Mouse (Mus musculus) midbrain, embryonic 13.5 days (tissue): ENCODE results near the gene Ehd2. TPM values are rescaled to one million over a fixed set of nuclear protein-coding genes. Genes with fewer than 3 reads are reported as not detected.

Experiments
- ATAC-seq: fragments of 200-750 bp; cut with Nextera tagmentation; 2 replicates; pipeline ENCODE4 v1.8.0; 2017; ENCODE audit warnings: mild to moderate bottlenecking, moderate TSS enrichment, moderate library complexity
- H3K27ac ChIP-seq: fragments of 300-500 bp; sonication (generic); 2 replicates; pipeline ENCODE4 v1.5.1; 2015; ENCODE audit warnings: inconsistent platforms, mild to moderate bottlenecking, moderate library complexity
- H3K27me3 ChIP-seq: fragments of 300-500 bp; sonication (generic); 2 replicates; pipeline ENCODE4 v1.6.1; 2015; ENCODE audit warnings: mild to moderate bottlenecking, inconsistent platforms
- H3K36me3 ChIP-seq: fragments of 300-500 bp; sonication (generic); 2 replicates; pipeline ENCODE4 v1.6.1; 2015; ENCODE audit warnings: mild to moderate bottlenecking, inconsistent platforms
- H3K4me1 ChIP-seq: fragments of 300-500 bp; sonication (generic); replicated peaks from 2 replicates; pipeline ENCODE4 v1.6.1; 2015; ENCODE audit warnings: inconsistent platforms
- H3K4me2 ChIP-seq: fragments of 300-500 bp; sonication (generic); replicated peaks from 2 replicates; pipeline ENCODE4 v1.6.1; 2015; ENCODE audit warnings: moderate library complexity, mild to moderate bottlenecking, inconsistent platforms
- H3K4me3 ChIP-seq: fragments of 300-500 bp; sonication (generic); replicated peaks from 2 replicates; pipeline ENCODE4 v1.5.1; 2015; ENCODE audit warnings: mild to moderate bottlenecking, inconsistent platforms
- H3K9ac ChIP-seq: fragments of 300-500 bp; sonication (generic); replicated peaks from 2 replicates; pipeline ENCODE4 v1.6.1; 2015; ENCODE audit warnings: mild to moderate bottlenecking, inconsistent platforms
- H3K9me3 ChIP-seq: fragments of 300-500 bp; sonication (generic); 2 replicates; pipeline ENCODE4 v1.6.1; 2016; ENCODE audit warnings: mild to moderate bottlenecking, inconsistent platforms
- WGBS: fragments of 180-500 bp; shearing (Covaris S2); methylation state at CpG from one replicate; pipeline ENCODE4 v1.1.7; 2015; 5-methylcytosine and 5-hydroxymethylcytosine counted together
- polyA plus RNA-seq: library from polyadenylated mRNA; unstranded; fragments of >200 nt; fragmentation: Nextera tagmentation; extraction: Ambion mirVana; gene quantifications from 2 replicates; pipeline ENCODE4 v1.2.1, GENCODE M21; 2015

Gene Ehd2
- polyA plus RNA-seq, 1 experiment from 2014 or later: 4.7 TPM

GRCm38 (mm10) chr7:15938621-15939020, 28.7 kb downstream of the Ehd2 start:
- WGBS: 96% methylated on average over 3 of the region's 3 CpGs

GRCm38 (mm10) chr7:15937491-15937890, 29.9 kb downstream of the Ehd2 start:
- Histone ChIP-seq H3K36me3 (peaks cover 78% of the 10 kb centered on the region), H3K9me3 (0 out of 2 replicates have a peak, but pooled peaks cover 3% of the 10 kb centered on the region), H3K27ac (no peak overlapping the region), H3K4me3 (no peak overlapping the region), H3K9ac (no peak overlapping the region), H3K4me1 (no peaks in the 10 kb centered on the region), H3K27me3 (no peaks in the 10 kb centered on the region), H3K4me2 (no peak overlapping the region)
- no peak for ATAC-seq
- WGBS: 96% methylated on average over 5 of the region's 5 CpGs

More at GRCm38 (mm10) chr7:15938621-15939020, 28.7 kb downstream of the Ehd2 start:
- Histone ChIP-seq H3K9ac (no peak overlapping the region), H3K4me2 (no peak overlapping the region), H3K9me3 (0 out of 2 replicates have a peak, but pooled peaks cover 3% of the 10 kb centered on the region), H3K4me3 (no peak overlapping the region), H3K27ac (no peak overlapping the region), H3K36me3 (peaks cover 89% of the 10 kb centered on the region), H3K27me3 (no peaks in the 10 kb centered on the region), H3K4me1 (peaks cover 5% of the 10 kb centered on the region; the same call in 1 of the 2 replicates)
- peak; percentile 11; the same call in 1 of the 2 replicates for ATAC-seq

GRCm38 (mm10) chr7:15933437-15934359, 33.7 kb downstream of the Ehd2 start:
- no peak for ATAC-seq
- 64% methylated on average over 16 of the region's 16 CpGs for WGBS
- no peaks in the 10 kb centered on the region for H3K27me3 ChIP-seq

DNA sequence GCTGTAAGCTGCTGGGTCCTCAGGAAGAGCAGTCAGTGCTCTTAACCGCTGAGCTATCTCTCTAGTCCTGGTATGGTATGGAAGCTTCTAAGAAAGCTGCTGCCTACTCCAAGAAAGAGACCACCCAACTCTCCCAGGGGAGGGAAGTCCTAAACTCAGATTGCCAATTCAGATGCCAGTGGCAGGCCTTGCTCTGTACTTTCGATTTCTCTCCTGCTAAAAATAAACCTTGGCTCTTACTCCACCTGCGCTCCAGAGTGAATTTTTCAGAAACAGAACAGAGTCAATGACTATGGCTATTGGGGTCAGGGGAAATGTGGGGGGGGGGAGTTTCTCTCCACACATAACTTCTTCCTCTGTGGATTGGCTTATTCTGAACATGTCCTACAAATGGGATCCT, 35.7 kb downstream of the Ehd2 start:
- 73% methylated on average over 3 of the region's 3 CpGs for WGBS

More at GRCm38 (mm10) chr7:15933437-15934359, 33.7 kb downstream of the Ehd2 start:
- H3K9me3 ChIP-seq: 0 out of 2 replicates have a peak, but pooled peaks cover 3% of the 10 kb centered on the region
- H3K4me2 ChIP-seq: no peak overlapping the region
- no peaks in the 10 kb centered on the region for H3K4me1 ChIP-seq
- H3K36me3 ChIP-seq: peaks cover 40% of the 10 kb centered on the region
- H3K4me3 ChIP-seq: no peak overlapping the region
- no peak overlapping the region for H3K9ac ChIP-seq
- no peak overlapping the region; the same call in 1 of the 2 replicates for H3K27ac ChIP-seq

DNA sequence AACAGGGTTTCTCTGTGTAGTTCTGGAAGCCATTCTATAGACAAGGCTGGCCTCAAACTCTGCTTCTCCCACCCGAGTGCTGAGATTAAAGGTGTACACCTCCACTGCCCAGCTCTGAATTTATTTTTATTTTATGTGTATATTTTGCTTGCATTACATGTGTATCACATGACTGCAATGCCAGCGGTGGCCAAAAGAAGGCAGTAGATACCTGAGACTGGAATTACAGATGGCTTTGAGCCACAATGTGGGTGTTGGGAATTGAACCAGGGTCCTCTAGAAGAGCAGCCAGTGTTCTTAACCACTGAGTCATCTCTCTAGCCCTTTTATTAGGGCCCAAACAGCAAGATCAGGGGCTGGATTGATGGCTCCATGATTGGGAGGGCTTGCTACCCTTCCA, 36.8 kb downstream of the Ehd2 start:
- H3K36me3 ChIP-seq: peaks cover 8% of the 10 kb centered on the region
- 63% methylated on average over 2 of the region's 2 CpGs for WGBS

More for the DNA sequence above, 35.7 kb downstream of the Ehd2 start:
- Histone ChIP-seq H3K36me3 (peaks cover 19% of the 10 kb centered on the region), H3K9ac (no peak overlapping the region), H3K27ac (no peak overlapping the region), H3K9me3 (0 out of 2 replicates have a peak, but pooled peaks cover 3% of the 10 kb centered on the region), H3K27me3 (no peaks in the 10 kb centered on the region), H3K4me2 (no peak overlapping the region), H3K4me3 (no peak overlapping the region), H3K4me1 (no peaks in the 10 kb centered on the region)
- ATAC-seq: no peak

DNA sequence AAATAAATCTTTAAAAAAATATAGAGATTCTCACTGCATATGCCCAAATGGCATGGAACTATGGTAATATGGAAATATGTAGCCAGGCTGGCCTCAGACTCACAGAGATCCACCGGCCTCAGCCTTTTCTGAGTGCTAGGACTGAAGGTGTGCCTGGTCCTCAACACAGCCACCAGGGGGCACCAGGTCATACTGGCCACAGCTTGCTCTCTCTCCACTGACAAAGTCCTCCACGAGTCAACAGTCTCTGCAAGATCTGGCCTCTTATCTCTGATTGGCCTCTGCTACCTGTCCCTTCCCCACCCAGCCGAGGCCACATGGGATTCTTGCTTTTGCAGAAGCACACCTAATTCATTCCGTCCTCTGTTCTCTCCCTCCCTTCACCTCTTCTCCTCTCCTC, 37.5 kb downstream of the Ehd2 start:
- no peak overlapping the region for H3K27ac ChIP-seq
- 0 out of 2 replicates have a peak, but pooled peaks cover 3% of the 10 kb centered on the region for H3K27me3 ChIP-seq
- no peak overlapping the region for H3K9ac ChIP-seq
- 38% methylated on average over 4 of the region's 4 CpGs for WGBS
- peaks cover 2% of the 10 kb centered on the region for H3K36me3 ChIP-seq
- H3K4me2 ChIP-seq: no peak overlapping the region
- no peaks in the 10 kb centered on the region for H3K4me1 ChIP-seq
- H3K9me3 ChIP-seq: 0 out of 2 replicates have a peak, but pooled peaks cover 2% of the 10 kb centered on the region
- H3K4me3 ChIP-seq: no peak overlapping the region
- 0 out of 2 replicates have a peak, but pooled peaks have one; percentile 24 for ATAC-seq

More for the DNA sequence above, 36.8 kb downstream of the Ehd2 start:
- Histone ChIP-seq H3K9me3 (0 out of 2 replicates have a peak, but pooled peaks cover 3% of the 10 kb centered on the region), H3K9ac (no peak overlapping the region), H3K27ac (no peak overlapping the region), H3K4me3 (no peak overlapping the region), H3K4me1 (no peaks in the 10 kb centered on the region), H3K27me3 (no peaks in the 10 kb centered on the region), H3K4me2 (no peak overlapping the region)
- no peak for ATAC-seq

DNA sequence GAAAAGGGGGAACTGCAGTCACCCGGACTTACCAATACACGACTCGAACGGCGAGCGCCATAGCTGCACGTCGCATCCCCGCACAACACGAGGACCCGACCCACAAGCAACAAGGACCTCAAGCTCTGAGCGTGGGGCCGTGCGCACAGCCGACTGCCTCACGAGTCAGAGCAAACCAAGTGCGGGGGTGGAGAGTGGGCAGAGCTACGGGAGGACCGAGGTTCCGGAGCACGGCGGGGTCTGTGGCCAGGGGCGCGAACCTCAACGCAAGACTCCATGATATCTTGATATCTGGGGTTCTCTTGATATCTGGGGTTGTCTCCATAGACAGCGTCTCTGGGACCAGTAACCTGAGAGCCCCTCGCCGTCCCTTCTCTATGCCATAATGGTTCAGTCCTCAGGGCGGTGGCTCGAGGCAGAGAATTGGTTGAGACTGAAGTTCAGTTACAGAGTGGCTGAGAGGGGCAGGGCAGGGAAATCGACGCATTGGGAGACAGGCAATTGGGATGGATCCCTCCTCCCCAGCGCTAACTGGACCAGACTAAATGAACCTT, 45.1 kb downstream of the Ehd2 start, which contains the start of gene Selenow:
Selenow (minus strand) TSS at position 183 of the 554 bp plus-strand sequence.
- peak within 1 kb of the TSS; percentile 75 for H3K9ac ChIP-seq
- WGBS: 0% methylated on average over 33 of the region's 33 CpGs

GRCm38 (mm10) chr7:15921796-15922195, 45.6 kb downstream of the Ehd2 start:
- peaks cover 37% of the 10 kb centered on the region for H3K36me3 ChIP-seq
- peak overlapping the region; percentile 80 for H3K4me3 ChIP-seq
- H3K4me2 ChIP-seq: peak overlapping the region; percentile 85
- WGBS: 1% methylated on average over 10 of the region's 10 CpGs
- H3K27me3 ChIP-seq: 0 out of 2 replicates have a peak, but pooled peaks cover 9% of the 10 kb centered on the region
- ATAC-seq: peak; percentile 60
- peak overlapping the region; percentile 71 for H3K27ac ChIP-seq
- no peaks in the 10 kb centered on the region for H3K9me3 ChIP-seq
- peaks cover 23% of the 10 kb centered on the region for H3K4me1 ChIP-seq
- peak overlapping the region; percentile 75 for H3K9ac ChIP-seq

More for the DNA sequence above, 45.1 kb downstream of the Ehd2 start, which contains the start of gene Selenow:
- peak within 1 kb of the TSS; percentile 71 for H3K27ac ChIP-seq
- ATAC-seq: peak; percentile 95
- H3K4me3 ChIP-seq: peak within 1 kb of the TSS; percentile 80
- peaks cover 32% of the 10 kb centered on the region for H3K36me3 ChIP-seq
- no peaks in the 10 kb centered on the region for H3K9me3 ChIP-seq
- H3K4me1 ChIP-seq: peaks cover 23% of the 10 kb centered on the region
- peak within 1 kb of the TSS; percentile 85 for H3K4me2 ChIP-seq
- 0 out of 2 replicates have a peak, but pooled peaks cover 9% of the 10 kb centered on the region for H3K27me3 ChIP-seq

DNA sequence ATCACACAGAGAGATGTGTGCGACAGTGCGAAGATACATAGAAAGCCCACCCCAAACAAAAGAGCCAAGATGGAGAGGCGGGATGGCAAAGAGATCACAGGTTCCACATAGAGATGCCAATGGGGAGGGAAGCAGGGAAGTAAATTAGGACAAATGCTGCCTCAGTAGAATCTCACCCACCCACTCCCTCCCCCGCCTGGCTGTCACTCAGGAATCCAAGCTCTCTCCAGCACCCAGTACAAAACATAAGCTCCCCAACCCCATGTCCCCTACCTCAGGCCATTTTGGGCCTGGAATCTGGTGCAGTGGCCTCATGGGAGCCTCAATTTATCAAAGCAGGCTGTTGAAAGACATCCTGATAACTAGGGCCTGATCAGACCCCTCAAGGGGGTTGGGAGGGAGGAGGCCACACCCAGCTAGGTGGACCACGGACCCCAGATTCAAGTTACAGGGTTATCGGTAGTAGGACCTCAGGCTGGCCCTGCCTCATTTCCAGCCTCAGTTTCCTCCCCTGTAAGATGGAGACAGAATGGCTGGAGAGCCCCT, 46.6 kb downstream of the Ehd2 start:
- Histone ChIP-seq H3K27me3 (0 out of 2 replicates have a peak, but pooled peaks cover 9% of the 10 kb centered on the region), H3K9me3 (no peaks in the 10 kb centered on the region), H3K9ac (peak overlapping the region; percentile 75), H3K4me3 (peak overlapping the region; percentile 80), H3K4me1 (peaks cover 23% of the 10 kb centered on the region), H3K27ac (no peak overlapping the region), H3K36me3 (peaks cover 45% of the 10 kb centered on the region), H3K4me2 (peak overlapping the region; percentile 85)
- 83% methylated on average over 6 of the region's 6 CpGs for WGBS
- ATAC-seq: no peak

GRCm38 (mm10) chr7:15919947-15920346, 47.4 kb downstream of the Ehd2 start:
- H3K4me2 ChIP-seq: peak overlapping the region; percentile 85
- ATAC-seq: no peak
- H3K4me3 ChIP-seq: peak overlapping the region; percentile 80
- H3K9me3 ChIP-seq: no peaks in the 10 kb centered on the region
- peaks cover 45% of the 10 kb centered on the region for H3K36me3 ChIP-seq
- H3K4me1 ChIP-seq: peaks cover 23% of the 10 kb centered on the region
- H3K9ac ChIP-seq: no peak overlapping the region
- H3K27me3 ChIP-seq: 0 out of 2 replicates have a peak, but pooled peaks cover 7% of the 10 kb centered on the region
- H3K27ac ChIP-seq: no peak overlapping the region
- 94% methylated on average over 9 of the region's 9 CpGs for WGBS

DNA sequence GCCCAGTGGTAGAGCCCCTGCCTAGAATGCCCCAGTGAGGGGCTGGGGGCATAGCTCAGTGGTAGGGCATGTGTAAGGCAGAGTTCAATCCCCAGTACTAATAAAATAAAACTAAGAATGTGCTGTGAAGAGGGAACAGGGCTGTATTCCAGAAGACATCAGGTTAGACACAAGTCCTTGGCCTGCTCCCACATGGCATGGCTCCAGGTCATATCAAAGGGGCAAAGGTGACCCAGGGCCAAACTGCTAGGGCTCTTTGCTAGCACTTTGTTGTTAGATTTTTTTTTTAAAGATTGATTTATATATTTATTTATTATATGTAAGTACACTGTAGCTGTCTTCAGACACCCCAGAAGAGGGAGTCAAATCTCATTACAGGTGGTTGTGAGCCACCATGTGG, 49.0 kb downstream of the Ehd2 start:
- ATAC-seq: no peak
- H3K36me3 ChIP-seq: peaks cover 45% of the 10 kb centered on the region
- peaks cover 23% of the 10 kb centered on the region for H3K4me1 ChIP-seq
- H3K27ac ChIP-seq: no peak overlapping the region
- no peak overlapping the region for H3K4me3 ChIP-seq
- no peak overlapping the region for H3K4me2 ChIP-seq
- H3K9ac ChIP-seq: no peak overlapping the region
- H3K9me3 ChIP-seq: no peaks in the 10 kb centered on the region
- no peaks in the 10 kb centered on the region for H3K27me3 ChIP-seq
